Mouse (Mus musculus): ENCODE results near the gene Npas1. TPM values are rescaled to one million over a fixed set of nuclear protein-coding genes. Genes with fewer than 3 reads are reported as not detected.

Npas1 gene
- total RNA-seq (2021), result not detected
- long read RNA-seq, experiment 1, result 0 reads
- long read RNA-seq, experiment 2, result 0 reads

DNA sequence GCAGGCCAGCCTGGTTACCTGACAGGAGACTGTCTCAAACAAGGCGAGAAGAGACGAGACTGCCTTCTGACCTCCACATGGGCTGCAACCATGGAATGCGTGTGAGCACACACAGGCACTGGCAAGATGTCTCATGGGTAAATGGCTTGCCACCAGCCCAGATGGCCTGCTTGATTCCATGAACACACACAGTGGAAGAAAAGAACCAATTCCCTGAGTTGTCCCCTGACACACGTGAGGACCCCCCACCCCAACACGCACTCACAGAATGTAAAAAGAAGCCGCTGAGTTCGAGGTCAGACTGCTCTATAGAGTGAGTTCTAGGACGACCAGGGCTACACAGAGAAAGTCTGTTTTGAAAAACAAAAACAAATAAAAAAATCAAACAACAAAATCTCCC is at the start of gene Npas1:
Gene Npas1, minus strand, starts transcription at position 101 of the 400 bp plus-strand sequence.
- DNase-seq, result no peak
- intact Hi-C loops (cut with DNase I), result loop anchor here (10.0 kb wide), 1 partner anchor 207 kb away; no protein-coding TSS in a partner anchor

DNA sequence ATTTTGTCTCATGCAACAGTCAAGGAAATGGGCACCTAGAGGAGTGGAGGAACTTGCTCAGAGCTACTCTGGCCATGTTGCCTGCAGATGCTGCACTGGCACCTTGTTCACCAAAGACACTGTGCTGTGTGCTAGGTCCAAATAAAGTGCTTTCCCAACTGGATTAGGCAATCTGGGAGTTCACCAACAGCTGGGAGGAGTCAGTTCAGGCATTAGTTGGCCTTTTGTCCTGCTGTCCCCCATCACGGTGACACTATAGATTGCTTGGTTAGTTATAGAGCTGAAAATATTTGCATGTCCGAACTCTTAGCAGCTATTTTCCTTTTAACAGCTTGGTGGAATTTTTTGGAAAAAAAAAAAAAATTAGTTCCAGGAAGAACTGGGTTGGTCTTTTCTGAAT is 48.5 kb upstream of the Npas1 start:
- peak in 1 of 2 experiments; percentile 10 for DNase-seq
- intact Hi-C loops (cut with DNase I), result no loop called here

DNA sequence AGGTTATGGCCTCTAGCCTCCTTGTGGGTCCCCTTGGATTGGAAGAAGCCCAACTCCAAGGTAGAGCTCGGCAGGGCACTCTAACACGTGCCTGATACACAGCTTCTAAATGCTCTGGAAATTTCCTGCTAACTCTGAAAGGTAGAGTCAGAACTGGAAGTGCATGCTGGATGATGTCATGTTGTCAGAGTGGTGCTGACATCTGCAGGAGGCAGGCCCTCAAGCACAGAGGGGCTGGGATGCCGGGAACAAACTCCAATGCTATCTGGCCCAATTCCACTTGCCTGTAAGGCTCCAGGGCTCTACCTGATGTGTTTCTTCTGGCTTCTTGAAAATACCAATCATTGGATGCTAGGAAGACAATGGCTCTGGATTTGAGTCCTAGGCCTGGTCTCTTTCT is 47.9 kb upstream of the Npas1 start:
- intact Hi-C loops (cut with DNase I), result no loop called here
- no peak for DNase-seq

DNA sequence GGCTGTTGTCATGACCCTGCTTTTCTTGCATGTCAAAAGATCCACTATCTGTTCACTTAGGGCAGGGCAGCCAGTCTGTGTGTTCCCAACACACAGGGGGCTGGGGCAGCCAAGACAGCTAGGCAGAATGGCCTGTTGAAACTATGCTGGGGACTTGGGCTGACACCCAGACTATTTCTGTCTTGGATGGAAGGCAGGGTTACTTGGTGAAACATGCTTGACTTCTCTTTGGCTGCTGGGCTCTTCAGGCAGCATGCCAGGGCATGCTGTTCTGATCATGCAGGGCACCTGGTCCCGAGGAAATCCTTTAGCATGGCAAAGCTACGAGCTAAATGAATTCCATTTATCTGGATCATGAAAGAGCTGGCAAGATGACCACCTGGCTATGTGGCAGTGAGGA is 46.8 kb upstream of the Npas1 start:
- intact Hi-C loops (cut with DNase I), result no loop called here
- peak; percentile 54 to 56 for DNase-seq

DNA sequence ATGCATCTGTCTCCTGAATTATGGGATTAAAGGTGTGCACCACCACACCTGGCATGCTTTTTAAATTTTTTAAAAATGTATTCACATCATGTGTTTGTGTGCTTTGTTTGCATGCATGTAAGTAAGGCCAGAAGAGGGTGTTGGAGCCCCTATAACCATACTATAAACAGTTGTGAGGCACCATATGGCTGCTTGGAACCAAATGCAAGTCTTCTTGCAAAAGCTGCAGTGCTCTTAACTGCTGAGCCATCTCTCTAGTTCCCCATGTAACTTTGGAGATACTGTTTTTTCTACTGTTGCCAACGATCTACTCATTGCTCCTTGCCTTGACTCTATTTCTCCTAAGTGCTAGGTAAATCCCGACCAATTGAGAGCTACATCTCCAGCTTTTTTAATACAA is 41.8 kb upstream of the Npas1 start:
- DNase-seq, result no peak
- intact Hi-C loops (cut with DNase I), result no loop called here

DNA sequence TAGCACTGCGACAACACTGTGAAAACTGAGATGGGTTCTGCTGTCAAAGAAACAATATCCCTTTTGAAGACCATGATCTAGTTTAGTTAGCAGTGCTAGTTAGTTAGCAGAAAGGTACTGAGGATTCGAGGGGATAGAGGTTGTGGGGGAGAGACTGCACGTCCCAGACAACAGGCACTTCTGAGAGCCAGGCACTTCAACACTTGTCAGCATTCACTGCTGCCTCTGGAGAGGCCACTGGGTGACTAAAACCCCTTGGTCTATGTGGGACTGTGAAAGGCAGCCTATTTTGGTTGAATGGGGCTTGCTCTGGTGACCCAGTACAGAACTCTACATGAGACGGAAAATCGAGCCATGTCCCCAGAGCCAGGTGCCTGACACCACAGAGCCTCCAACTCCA is 39.7 kb upstream of the Npas1 start:
- intact Hi-C loops (cut with DNase I), result no loop called here
- no peak for DNase-seq

DNA sequence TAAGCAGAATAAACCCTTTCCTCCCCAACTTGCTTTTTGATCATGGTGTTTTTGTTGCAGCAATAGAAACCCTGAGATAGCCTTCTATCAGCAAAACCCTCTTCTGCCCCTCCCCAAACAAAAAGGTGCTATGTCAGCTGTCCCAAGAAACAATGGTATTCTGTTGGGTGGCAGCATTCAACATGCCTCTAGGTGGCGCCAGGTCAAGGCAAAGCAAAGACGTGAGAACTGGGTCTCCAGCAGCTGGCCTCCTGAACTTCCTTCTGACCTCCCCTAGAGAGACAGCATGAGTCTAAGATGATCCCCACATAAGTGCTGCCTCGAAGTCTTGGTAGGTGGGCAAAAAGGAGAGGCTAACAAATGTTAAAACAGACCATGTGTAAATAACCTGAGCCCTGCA is 29.8 kb upstream of the Npas1 start:
- intact Hi-C loops (cut with DNase I), result loop anchor here (1.0 kb wide), 1 partner anchor 111 kb away; no protein-coding TSS in a partner anchor
- peak; percentile 44 to 58 for DNase-seq

DNA sequence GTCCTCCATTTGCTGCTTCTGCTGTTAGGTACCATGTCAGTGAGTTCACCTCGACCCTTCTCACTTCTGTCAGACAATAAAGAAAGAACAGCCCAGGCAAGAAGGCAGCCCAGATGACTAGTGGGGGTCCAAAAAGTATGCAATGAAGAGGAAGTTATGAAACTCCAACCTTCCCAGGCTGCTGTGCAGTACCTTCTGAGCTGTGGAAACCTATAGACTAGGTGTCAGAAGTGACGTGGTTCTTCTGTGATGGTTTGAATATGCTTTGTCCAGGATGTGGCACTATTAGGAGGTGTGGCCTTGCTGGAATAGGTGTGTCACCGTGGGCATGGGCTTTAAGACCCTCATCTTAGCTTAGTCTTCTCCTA is 27.7 kb upstream of the Npas1 start:
- intact Hi-C loops (cut with DNase I), result no loop called here
- no peak for DNase-seq

DNA sequence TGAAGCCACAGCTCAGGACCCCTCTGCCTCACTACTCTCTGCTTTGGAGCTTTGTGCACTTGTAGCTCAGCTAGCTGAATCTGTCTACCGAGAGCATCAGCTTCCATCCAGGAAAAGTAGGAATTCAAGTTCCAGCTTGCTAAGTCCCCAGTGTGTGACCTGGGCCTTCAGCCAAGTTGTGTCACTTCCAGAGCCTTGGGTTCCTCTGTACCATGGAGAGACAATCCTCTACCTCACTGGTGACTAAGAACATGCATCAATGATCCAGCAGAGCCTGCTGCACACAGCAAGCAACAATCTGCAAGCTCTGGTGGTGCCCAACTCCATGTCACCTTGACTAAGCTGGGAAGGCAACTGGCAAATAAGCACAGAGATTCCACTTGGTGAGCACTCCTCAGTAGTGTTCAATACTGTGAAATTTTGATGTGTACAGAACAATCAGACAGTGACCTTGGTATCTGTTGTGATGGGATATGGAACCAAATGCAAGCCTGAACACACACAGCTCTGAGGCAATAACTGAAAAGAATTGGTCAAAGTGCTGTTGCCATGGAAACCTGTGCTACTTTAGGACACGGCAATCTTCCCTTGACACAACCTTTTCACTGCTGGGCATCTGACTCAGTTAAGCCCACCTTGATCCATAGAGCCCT is 27.2 kb upstream of the Npas1 start:
- intact Hi-C loops (cut with DNase I), result no loop called here
- peak in 1 of 2 experiments; percentile 30 for DNase-seq

DNA sequence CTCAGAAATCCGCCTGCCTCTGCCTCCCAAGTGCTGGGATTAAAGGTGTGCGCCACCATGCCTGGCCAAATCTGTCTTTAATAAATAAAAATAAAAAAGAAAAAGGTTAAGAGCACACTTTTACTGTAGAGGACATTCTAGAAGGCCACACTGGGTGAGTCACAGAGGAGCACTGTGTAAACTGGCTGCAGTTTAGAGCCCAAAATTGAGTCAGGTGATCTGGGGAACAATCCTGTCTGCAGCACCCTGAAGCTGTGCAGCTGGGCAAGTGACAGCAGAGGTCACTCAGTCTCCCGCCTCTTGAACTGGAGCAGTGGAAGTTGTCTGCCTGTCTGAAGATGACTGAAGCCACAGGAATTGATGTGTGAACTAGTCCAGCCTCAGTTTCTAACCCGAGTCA is 24.0 kb upstream of the Npas1 start:
- DNase-seq, result no peak
- intact Hi-C loops (cut with DNase I), result no loop called here

DNA sequence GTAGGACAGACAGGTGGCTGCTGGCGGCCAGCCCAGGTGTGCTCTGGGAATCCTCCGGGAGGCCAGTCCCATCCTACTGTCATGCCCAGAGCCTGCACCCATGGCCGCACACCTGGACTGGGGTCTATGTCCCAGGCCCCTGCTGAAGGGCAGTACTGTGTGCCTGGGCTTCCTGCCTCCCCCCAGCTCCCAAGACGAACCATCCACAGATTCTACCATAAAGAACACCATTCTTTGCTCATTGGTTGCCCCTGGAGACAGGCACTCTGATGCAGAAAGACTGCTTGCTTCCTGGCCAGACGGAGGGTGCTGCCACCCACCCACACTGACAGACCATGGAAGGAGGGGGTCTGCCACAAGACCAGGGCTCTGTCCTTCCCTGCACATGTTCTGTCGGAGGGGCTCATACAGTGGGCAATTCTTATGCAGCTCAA is 22.2 kb upstream of the Npas1 start:
- intact Hi-C loops (cut with DNase I), result no loop called here

DNA sequence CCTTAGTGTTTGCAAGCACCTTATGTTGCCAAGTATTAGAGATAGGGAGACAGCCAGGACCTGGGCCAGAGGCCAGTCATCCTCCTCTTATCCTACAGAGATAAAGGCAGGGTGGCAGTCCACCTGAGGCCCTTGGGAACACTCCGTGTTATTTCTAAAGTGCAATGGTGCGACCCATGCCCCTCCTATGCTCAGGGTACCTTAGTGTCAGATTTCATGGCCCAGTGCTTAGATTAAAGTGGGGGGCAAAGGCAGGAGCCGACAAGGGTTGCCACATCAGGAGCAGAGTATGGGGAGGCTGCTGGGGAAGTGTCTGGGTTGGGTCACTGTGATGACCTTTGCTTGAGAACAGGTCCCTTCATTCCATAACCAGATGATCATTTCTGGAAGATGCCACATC is 18.7 kb upstream of the Npas1 start:
- intact Hi-C loops (cut with DNase I), result no loop called here
- no peak for DNase-seq

More for the DNA sequence above, 22.2 kb upstream of the Npas1 start:
- DNase-seq, result no peak

DNA sequence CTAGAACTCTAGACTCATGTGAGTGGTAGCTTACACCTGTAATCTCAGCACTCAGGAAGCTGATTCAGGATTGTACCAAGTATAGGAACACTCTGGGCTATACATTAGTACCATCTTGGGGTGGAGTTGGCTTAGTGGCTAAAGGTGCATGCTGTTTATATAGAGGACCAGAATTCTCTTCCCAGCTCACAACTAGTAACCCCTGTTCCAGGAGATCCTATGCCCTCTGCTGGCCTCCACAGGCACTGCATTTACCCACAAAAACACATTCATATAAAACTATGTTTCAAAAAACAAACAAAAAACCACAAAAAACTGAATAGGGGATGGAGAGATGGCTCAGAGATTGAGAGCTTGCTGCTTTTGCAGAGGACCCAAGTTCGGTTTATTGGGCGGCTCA is 15.8 kb upstream of the Npas1 start:
- DNase-seq, result peak in 1 of 2 experiments; percentile 15
- intact Hi-C loops (cut with DNase I), result loop anchor here (2.0 kb wide), 2 partner anchors 29 to 125 kb away; no protein-coding TSS in a partner anchor

DNA sequence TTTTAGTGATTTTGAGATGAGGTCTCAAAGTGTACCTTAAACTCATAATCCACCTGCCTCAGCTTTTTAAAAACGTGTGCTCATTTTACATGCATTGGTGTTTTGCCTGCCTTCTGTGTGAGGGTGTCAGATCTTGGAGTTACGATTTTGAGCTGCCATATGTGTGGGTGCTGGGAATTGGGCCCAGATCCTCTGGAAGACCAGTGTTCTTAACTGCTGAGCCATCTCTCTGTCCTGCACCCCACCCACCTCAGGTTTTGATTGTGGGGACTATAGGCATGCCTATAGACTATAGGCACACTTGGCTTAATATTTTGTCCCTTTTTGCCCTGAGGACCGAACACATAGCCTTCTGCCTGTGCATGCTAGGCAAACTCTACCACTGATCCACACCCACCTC is 14.7 kb upstream of the Npas1 start:
- intact Hi-C loops (cut with DNase I), result loop anchor here (2.0 kb wide), 2 partner anchors 27 to 127 kb away; no protein-coding TSS in a partner anchor
- no peak for DNase-seq

DNA sequence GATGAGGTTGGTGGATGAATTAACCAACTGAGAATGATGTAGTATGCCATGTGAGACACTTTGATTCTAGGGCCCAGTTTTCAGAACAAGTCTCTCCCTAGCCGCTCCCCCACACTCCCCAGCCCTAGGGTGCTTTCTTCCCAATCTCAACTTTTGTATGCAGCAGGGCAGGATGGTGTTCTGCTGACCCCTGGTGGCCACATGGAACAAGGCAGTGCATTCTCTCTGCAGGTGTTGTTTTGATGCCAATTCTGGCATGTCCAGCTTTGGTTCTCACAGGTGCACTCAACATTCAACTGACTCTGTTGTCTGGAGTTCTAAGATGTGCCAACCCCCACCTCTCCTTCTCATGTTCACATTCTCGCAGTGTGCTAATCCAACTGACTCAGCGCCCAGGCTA is 14.2 kb upstream of the Npas1 start:
- peak; percentile 40 to 43 for DNase-seq
- intact Hi-C loops (cut with DNase I), result loop anchor here (2.0 kb wide), 2 partner anchors 27 to 127 kb away; no protein-coding TSS in a partner anchor

DNA sequence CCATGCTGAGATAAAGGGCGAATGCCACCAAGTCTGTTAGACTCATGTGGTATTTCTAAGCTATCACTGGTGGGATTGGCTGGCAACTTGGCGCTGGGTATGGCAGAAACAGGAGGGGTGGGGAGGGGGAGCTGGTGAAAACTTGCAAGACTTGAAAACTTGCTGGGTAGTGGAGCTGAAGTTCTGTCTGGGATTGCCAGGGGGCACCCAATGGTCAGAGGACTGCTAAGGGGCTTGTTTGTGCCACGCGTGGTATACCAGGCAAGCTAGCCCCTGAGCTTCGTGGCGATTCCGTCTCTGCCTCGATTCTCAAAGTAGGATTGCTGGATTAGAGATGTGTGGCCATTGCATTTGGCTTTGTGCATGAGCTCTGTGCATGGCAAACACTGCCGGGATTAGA is 12.4 kb upstream of the Npas1 start:
- no peak for DNase-seq
- intact Hi-C loops (cut with DNase I), result loop anchor here (10.0 kb wide), 1 partner anchor 235 kb away; the partner anchor contains the start of gene Ceacam9

DNA sequence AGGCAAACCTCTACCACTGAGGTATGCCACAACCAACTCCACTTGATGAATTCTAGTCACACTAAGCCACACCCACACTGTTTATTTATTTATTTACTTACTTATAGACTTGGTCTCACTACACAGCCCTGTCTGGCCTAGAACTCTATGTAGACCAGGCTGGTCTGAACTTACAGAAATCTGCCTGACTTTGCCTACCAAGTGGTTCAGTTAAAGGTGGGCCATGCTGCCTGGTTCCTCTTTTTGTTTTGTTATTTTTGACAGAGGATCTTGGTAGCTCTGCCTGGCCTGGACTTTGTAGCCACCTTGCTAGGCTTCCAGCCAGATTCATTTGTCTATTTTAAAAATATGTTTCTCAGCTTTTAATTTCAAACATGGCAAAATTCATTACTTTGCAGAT is 11.3 kb upstream of the Npas1 start:
- intact Hi-C loops (cut with DNase I), result loop anchor here (10.0 kb wide), 1 partner anchor 236 kb away; the partner anchor contains the start of gene Ceacam9
- DNase-seq, result no peak

DNA sequence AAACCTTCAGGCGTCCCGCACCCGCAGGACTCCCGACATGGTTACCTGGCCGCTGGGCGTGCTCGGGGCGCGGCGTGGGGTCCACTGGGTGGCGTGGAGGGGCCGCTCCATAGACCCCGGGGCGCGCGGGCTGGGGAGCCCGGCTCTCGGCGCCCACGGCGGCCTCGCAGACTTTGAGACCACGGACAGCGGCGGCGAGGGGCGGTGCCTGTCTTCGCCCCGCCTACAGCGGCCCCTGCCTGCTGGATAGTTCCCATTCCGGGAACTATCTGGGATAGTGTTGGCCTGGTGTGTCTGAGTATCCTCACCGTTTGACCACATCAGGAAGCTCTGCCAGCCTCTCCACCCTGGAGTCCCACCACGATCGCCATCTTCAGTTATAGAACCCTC is 933 bp downstream of the Npas1 start:
- DNase-seq, result no peak
- intact Hi-C loops (cut with DNase I), result loop anchor here (10.0 kb wide), 1 partner anchor 208 kb away; no protein-coding TSS in a partner anchor

DNA sequence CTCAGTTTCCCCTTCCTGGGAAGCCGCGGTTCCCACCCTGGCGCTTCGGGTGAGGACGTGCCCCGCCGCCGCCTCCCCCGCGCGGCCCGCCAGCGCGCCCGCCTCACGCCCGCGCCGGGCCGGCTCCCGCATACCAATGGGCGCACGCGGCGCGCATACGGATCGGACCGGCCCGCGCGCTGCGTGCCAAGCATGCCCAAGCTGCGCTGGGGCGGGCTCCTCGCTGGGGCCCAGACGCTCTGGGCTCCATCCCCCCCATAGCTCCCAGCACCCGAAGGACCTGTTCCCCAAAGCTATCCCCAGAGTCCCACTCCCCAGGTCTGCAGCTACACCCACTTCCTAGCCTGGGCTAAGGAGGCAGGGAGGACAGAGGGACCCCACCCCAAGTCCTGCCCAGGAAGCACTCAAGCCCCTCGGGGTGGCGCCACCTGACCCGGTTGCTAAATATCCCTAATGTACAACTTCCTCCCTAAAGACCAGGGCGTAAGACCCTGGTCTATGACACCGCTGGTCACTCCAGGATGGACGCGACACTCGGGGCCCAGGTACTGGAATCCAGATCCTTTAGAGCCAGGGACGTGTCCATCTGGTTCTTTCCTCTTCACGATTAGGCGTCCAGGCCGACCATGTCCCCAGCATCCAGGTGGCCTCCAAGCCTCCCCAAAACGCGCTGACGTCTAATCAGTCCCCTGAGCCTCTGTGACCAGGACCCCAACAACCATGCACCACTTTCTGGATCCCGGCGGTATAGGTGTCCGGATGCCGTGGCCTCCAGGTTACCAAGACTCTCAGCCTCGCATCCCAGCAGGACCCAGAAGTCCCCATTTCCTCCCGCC is 1.5 kb downstream of the Npas1 start:
- no peak for DNase-seq
- intact Hi-C loops (cut with DNase I), result loop anchor here (10.0 kb wide), 1 partner anchor 209 kb away; no protein-coding TSS in a partner anchor

DNA sequence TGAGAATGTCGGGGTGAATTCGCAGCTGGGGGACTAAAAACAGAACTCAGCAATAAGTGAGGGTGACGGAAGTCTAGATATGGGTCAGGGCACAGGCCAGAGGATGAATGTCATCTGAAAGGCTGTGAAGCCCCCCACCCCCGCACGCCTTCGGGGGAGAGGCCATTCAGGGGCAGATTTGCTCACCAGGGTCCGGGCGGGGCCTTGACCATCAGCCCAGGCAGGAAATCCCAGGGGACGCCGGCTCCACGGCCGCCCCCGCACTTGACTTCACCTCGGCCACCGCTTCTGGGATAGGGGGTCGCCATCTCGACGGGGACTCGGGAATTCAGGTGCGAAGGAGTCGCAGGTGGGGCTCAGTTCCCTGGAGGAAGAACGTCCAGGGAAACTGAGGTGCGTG is 2.2 kb downstream of the Npas1 start:
- intact Hi-C loops (cut with DNase I), result loop anchor here (10.0 kb wide), 1 partner anchor 209 kb away; no protein-coding TSS in a partner anchor

DNA sequence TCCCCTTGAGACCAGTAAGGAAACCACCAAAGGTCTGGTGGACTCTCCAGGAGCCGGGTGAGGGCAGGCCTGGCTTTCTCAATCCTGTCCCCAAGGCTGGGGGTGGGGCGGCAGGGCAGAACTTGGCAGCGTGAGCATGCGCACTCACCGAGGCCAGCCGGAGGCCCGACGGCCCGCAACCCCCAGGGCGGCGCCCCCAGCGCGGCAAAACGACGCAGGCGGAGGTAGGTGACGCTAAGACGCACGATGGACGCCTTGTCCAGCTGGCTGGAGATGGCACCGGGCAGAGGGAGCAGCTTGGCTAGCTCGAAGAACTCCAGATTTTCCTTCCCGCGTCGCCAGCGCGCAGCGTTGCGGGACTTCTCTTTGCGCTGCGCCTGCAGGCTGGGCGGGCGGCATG is 3.1 kb downstream of the Npas1 start:
- no peak for DNase-seq

More for the DNA sequence above, 2.2 kb downstream of the Npas1 start:
- no peak for DNase-seq

More for the DNA sequence above, 3.1 kb downstream of the Npas1 start:
- intact Hi-C loops (cut with DNase I), result loop anchor here (10.0 kb wide), 1 partner anchor 210 kb away; no protein-coding TSS in a partner anchor
